Mouse (Mus musculus): ENCODE measurements at regions not wholly inside any gene's neighbourhood (a gene's known extent, or its start where the extent isn't known, plus 50 kb on each side); places are given as distances from the start of the nearest gene placed in this dataset.

GRCm38 (mm10) chr13:43852888-43853287 is 68.3 kb downstream of the Cd83 start:
- no peak for ATAC-seq (replicated peaks; ENCODE audit: low read depth, poor library complexity, severe bottlenecking)

GRCm38 (mm10) chr13:43854973-43855372 is 70.4 kb downstream of the Cd83 start:
- ATAC-seq (replicated peaks; ENCODE audit: low read depth, poor library complexity, severe bottlenecking) = no peak

- ATAC-seq (replicated peaks; ENCODE audit: low read depth, poor library complexity, severe bottlenecking) = no peak
Measured at GRCm38 (mm10) chr13:43860932-43861331, 76.4 kb downstream of the Cd83 start.

GRCm38 (mm10) chr13:43861424-43861823 is 76.8 kb downstream of the Cd83 start:
- ATAC-seq (replicated peaks; ENCODE audit: low read depth, poor library complexity, severe bottlenecking) = no peak

GRCm38 (mm10) chr13:43862056-43862455 is 77.5 kb downstream of the Cd83 start:
- ATAC-seq (replicated peaks; ENCODE audit: low read depth, poor library complexity, severe bottlenecking) = no peak

- no peak for ATAC-seq (replicated peaks; ENCODE audit: low read depth, poor library complexity, severe bottlenecking)
Measured at GRCm38 (mm10) chr13:43862586-43862985, 78.0 kb downstream of the Cd83 start.

GRCm38 (mm10) chr13:43863581-43864100 is 79.1 kb downstream of the Cd83 start:
- no peak for ATAC-seq (replicated peaks; ENCODE audit: low read depth, poor library complexity, severe bottlenecking)

- peak; percentile 99 for ATAC-seq (replicated peaks; ENCODE audit: low read depth, poor library complexity, severe bottlenecking)
Measured at GRCm38 (mm10) chr13:43864153-43864861, 79.7 kb downstream of the Cd83 start.

- no peak for ATAC-seq (replicated peaks; ENCODE audit: low read depth, poor library complexity, severe bottlenecking)
Measured at GRCm38 (mm10) chr13:43865036-43865435, 80.5 kb downstream of the Cd83 start.

- ATAC-seq (replicated peaks; ENCODE audit: low read depth, poor library complexity, severe bottlenecking) = no peak
Measured at GRCm38 (mm10) chr13:43875895-43876294, 91.3 kb downstream of the Cd83 start.

GRCm38 (mm10) chr13:43887284-43887683 is 102.7 kb downstream of the Cd83 start:
- no peak for ATAC-seq (replicated peaks; ENCODE audit: low read depth, poor library complexity, severe bottlenecking)

- no peak for ATAC-seq (replicated peaks; ENCODE audit: low read depth, poor library complexity, severe bottlenecking)
Measured at GRCm38 (mm10) chr13:43891928-43892327, 107.4 kb downstream of the Cd83 start.

GRCm38 (mm10) chr13:43895990-43896389 is 111.4 kb downstream of the Cd83 start:
- no peak for ATAC-seq (replicated peaks; ENCODE audit: low read depth, poor library complexity, severe bottlenecking)

- ATAC-seq (replicated peaks; ENCODE audit: low read depth, poor library complexity, severe bottlenecking) = no peak
Measured at GRCm38 (mm10) chr13:43897046-43897445, 112.5 kb downstream of the Cd83 start.

- no peak for ATAC-seq (replicated peaks; ENCODE audit: low read depth, poor library complexity, severe bottlenecking)
Measured at GRCm38 (mm10) chr13:43898555-43899258, 114.1 kb downstream of the Cd83 start.

GRCm38 (mm10) chr13:43900115-43900514 is 115.5 kb downstream of the Cd83 start:
- no peak for ATAC-seq (replicated peaks; ENCODE audit: low read depth, poor library complexity, severe bottlenecking)

- no peak for ATAC-seq (replicated peaks; ENCODE audit: low read depth, poor library complexity, severe bottlenecking)
Measured at GRCm38 (mm10) chr13:43900758-43901157, 116.2 kb downstream of the Cd83 start.

- ATAC-seq (replicated peaks; ENCODE audit: low read depth, poor library complexity, severe bottlenecking) = no peak
Measured at GRCm38 (mm10) chr13:43903391-43903790, 118.8 kb downstream of the Cd83 start.

GRCm38 (mm10) chr13:43904291-43904690 is 119.7 kb downstream of the Cd83 start:
- no peak for ATAC-seq (replicated peaks; ENCODE audit: low read depth, poor library complexity, severe bottlenecking)

GRCm38 (mm10) chr13:43906241-43906640 is 121.7 kb downstream of the Cd83 start:
- ATAC-seq (replicated peaks; ENCODE audit: low read depth, poor library complexity, severe bottlenecking) = no peak

- ATAC-seq (replicated peaks; ENCODE audit: low read depth, poor library complexity, severe bottlenecking) = no peak
Measured at GRCm38 (mm10) chr13:43907425-43907824, 122.8 kb downstream of the Cd83 start.
